9 mouse cellular contexts compared by ENCODE assay signal in genomic region chr3:116345245-116345644, GRCm38 (mm10).
"Had no signal": no experiment of that assay in that cellular context is flagged by ENCODE, and none has a peak within 500 bp of the region (broad histone marks: within the 10 kb centered on the region; RNA-seq: fewer than 3 reads in every experiment).

No protein-coding gene starts in this region.

- H3K27me3 ChIP-seq: kidney, embryonic 15.5 days; limb, embryonic 13.5 days had no signal

- H3K4me2 ChIP-seq: kidney, embryonic 15.5 days; limb, embryonic 13.5 days had no signal

- H3K9ac ChIP-seq: kidney, embryonic 15.5 days; limb, embryonic 13.5 days; liver, embryonic 14.5 days had no signal

- H3K4me3 ChIP-seq: kidney, embryonic 15.5 days; limb, embryonic 13.5 days had no signal

- H3K27ac ChIP-seq: kidney, embryonic 15.5 days; limb, embryonic 13.5 days; liver, embryonic 14.5 days; stomach, postnatal 0 days had no signal

- H3K9me3 ChIP-seq: kidney, embryonic 15.5 days; limb, embryonic 13.5 days had no signal

- DNase-seq: kidney, postnatal 14 days; left cerebral cortex, postnatal 4 days; lung, adult 18-20 months; midbrain, embryonic 14.5 days; thymus, postnatal 4 days had no signal
